Mouse (Mus musculus) cerebellum, adult 2 months (tissue): ENCODE results near the gene Eif4g3.

ENCODE experiments used
- CTCF ChIP-seq: fragments of 200-500 bp; IDR thresholded peaks from 2 replicates; pipeline ENCODE4 v1.5.1; 2011; ENCODE audit warnings: low read depth, mild to moderate bottlenecking, control low read depth, low read length, moderate library complexity, borderline replicate concordance; ENCODE audit not compliant: insufficient read depth
- POLR2A ChIP-seq: fragments of 200-500 bp; IDR thresholded peaks from 2 replicates; pipeline ENCODE4 v1.6.1; 2011; ENCODE audit warnings: low read length, control low read depth, borderline replicate concordance; ENCODE audit not compliant: insufficient read depth

GRCm38 (mm10) chr4:138137804-138138203 is 145.0 kb downstream of the Eif4g3 start:
- TF ChIP-seq CTCF (no peak), POLR2A (no peak)
